Mouse (Mus musculus) spleen, postnatal 36 days (tissue): ENCODE measurements around the gene Ctps.

Experiments
- DNase-seq, 2 experiments: peaks; one replicate each; pipeline ENCODE4 v3.0.0; 2022; ENCODE audit warnings: low spot score in 2 of 2, mixed read lengths in 1 of 2

Ctps gene

DNA sequence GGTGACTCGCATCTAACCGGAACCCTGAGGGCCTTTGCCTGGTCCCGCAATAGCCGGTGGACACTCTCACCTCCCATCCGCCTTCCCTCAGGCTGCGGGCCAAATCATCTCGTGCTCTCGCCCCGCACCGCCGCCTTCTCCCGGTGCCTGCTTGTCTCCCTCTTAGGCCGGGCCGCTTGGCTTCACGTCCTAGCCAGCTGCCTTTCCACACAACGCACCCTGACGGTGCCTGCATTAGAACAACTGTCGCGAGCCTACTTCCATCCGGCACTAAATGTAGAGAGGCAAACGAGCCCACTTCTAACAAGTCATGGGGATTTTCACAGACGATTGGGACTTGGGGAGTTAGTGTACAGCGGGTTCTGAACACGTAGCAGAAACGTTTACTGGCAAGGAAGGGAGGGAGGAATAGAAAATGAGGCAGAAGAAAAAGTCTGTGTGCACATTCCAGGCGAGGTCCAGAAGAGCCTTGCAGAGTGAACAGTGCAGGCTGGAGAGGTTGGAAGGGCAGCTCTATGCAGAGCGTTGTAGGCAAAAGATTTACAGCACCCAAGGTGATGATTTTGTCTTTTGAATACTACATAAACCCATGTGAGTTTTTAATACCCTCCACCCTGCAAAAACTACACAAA is 478 bp upstream of the Ctps start:
- no peak for DNase-seq

DNA sequence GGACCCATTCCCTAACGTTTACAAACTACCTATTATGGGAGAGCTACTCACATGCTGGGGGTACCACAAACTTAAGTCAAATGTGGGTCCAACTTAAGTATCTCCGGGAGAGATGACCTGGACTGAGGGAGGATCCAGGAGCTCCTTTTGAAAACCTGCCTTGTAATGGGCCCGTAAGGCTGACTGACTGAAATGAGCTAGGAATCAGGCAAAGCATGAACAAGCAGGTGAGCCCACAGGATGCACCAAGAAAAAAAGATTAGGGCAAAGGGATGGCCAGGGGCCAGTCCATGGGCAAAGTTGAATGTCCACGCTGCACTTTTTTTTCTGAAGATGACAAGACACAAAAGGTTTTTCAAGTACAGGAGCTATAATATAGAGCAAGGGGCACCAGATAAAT is 1.1 kb downstream of the Ctps start:
- DNase-seq: no peak

DNA sequence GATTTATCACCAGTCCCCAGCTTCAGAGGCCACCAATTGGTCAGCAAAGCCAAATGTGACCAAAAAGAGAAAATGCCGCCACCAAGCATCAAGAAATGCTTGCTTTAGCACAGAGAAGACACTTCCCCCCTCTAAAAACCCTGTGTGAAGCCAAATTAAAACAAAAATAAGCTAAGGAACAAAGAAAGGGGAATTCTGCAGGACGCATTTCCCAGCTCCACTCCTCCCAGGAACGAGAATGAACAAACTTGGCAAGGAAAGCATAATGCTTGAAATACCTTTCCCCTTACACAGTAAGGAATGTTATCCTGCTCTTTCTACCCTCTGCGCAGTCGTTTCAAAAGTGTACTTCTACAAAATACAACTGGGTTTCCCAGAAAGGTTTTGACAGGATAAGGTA is 2.1 kb downstream of the Ctps start:
- no peak for DNase-seq

DNA sequence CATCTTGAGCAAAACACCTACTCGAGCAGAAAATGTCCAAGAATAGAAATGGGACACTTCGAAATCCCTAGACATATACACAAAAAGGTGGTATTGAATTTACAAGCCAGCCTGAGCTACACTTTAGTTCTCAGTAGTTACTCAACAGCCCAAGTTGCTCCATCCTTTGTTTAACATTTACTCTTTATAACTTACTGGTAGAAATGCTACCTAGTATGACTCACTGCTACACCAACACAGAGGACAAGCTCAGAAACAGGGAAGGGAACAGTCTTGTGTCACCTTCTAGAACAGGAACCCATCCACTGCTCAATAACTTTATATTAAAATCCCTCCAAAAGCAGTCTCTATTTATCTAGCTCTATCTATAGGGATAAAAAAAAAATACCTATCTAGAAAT is 4.3 kb downstream of the Ctps start:
- DNase-seq: no peak

DNA sequence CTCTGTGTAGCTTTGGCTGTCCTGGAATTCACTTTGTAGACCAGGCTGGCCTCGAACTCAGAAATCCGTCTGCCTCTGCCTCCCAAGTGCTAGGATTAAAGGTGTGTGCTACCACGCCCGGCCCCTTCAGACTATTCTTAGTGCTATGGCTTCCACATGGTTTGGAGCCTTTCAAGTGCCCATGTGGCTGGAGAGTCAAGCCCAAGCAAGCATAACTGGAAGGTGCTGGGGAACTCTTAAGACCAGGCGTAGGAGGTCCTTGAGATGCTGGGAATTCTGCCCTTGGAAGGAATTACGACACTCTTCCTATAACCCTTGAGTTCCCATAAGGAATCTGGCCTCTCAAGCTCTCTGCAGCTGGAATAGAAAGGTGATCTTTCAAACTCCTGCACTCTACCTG is 13.5 kb downstream of the Ctps start:
- no peak for DNase-seq

DNA sequence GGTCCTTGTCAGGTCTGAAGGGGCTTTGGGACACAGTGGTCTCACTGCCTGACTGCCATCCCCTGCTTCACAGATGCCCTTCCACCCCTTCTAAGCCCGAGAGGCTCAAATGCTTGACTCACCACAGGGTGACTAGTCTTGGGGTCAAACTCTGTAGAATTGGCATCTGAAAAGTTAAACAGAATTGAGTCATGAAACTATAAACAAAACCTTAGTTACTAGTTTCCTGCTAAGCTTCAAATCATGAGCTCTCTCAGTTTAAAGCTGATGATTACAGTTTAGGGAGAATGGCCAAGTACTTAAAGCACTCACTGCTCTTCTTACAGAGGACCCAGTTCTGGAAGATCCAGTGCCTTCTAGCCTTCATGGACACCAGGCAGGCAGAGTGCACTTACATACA is 25.2 kb downstream of the Ctps start:
- DNase-seq: no peak

DNA sequence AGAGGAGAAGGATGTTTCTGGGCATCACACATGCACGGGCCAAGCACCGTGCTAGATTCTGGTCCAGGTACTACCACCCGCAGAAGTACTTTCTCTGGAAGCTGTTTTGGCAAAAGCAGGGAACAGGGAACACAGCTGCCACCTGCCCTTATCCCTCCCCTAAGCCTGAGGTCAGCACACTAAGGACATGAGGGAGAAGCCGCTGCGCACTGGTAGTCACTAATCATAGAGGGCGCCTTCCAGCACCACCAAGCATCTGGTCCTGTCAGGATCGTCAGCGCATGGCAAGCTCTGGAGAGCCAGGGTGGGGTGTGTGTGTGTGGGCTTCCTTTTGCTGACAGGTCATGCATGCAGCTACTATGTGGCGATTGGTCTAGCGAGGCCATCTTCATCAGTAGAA is 31.4 kb downstream of the Ctps start:
- no peak for DNase-seq

DNA sequence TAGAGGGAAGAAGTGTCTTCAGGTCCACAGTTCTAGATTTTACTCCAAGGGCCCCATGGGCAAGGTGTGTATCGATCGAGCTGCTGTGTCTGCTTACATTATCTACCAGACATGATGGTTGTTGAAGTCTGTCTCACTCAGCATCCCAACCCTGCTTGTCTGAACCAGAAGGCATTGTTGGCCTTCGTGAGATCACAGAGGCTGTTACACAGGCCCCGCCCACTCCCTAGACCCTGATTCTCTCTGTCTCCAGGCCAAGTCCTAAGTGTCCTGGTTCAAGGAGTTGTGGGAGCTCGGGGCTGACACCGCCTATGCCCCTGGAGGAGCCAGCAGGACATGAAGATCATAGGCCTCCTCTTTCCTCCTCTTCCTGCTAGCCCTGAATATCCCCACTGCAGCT is 38.1 kb downstream of the Ctps start, which contains the start of gene Slfnl1:
Gene Slfnl1, plus strand, starts transcription at position 246 of the 400 bp plus-strand sequence.
- DNase-seq: no peak

DNA sequence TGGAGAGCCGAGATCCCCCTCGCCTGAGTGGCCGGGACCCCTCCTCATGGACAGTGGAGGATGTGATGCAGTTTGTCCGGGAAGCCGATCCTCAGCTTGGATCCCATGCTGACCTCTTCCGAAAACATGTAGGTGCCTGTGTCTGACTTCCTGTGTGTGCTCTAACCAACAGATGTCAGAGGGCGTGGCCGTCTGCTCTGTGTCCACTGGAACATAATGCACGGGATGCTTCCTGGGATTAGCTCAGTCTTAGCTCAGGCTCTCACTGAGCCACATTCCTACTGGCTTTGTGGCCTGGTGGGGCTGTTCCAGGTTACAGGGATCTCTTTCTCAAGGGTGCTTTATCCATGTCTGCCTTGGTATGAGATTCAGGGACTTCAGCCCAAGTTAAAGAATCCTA is 41.9 kb downstream of the Ctps start:
- DNase-seq: no peak

DNA sequence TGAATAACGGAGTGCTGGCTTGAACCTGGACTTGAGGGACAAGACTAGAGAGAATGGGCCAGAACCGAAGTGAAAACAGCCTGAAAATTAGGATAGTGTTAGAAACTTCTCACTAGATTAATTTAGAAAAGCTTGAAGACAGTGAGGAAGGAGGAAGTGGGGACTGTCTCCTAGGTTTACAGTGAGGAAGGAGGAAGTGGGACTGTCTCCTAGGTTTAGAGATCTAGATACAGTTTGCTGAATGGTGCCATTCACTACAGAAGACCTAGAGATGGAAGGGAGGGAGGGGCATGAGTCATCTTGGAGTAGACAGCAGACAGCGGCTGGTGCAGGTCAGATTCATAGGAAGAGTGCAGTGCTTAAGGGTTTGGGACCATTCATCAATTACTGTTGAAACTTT is 47.0 kb downstream of the Ctps start:
- DNase-seq: no peak

DNA sequence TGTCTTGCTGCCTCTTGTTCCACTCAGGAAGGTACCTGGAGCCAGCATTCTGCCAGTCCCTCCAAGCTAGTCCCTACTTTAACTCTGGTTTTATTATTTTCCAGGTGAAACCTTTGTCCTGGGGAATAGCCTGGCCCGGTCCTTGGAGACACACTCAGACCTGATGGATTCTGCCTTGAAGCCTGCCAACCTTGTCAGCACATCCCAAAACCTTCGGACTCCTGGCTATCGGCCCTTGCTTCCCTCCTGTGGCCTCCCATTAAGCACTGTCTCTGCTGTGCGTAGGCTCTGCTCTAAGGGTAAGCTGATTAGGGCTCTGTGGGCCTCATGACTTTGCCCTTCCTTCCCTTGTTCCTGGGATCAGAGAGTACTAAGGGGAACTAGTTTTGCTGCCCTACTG is 47.7 kb downstream of the Ctps start:
- DNase-seq: no peak

DNA sequence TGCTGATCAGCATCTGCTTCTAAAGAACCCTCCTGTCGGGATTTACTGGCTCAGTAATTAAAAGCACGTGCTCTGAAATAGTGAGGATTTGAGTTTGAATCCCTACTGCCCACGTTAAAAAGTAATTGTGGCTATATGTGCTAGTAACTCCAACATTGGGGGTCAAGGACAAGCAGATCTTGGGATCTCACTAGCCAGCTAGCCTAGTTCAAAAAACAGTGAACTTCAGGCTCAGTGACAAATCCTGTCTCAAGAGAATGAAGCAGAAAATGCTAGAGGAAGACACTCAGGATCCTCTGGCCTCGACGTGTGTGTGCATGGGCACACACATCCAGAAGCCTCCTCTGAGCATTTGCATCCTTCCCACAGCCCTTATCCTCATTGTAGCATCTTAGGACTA is 48.3 kb downstream of the Ctps start:
- DNase-seq: no peak

DNA sequence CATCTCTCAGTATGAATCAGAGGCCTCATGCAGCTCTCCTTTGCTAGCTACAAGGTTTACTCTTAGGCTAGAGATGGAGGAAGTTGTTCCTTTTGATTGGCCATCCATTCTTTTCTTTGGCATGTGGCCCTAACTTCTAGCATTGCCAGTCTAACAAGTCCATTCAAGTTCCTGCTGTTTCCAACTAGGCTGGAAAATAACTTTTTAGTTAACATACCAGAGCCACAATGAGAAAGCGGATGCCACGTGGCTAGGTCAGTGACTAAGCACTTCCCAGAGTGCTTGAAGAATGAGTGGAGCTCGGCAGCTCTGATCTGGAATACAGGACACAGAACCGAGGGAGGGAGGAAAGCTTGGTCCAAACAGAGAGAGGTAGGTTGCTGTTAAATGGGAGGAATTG is 52.7 kb downstream of the Ctps start:
- DNase-seq: no peak

DNA sequence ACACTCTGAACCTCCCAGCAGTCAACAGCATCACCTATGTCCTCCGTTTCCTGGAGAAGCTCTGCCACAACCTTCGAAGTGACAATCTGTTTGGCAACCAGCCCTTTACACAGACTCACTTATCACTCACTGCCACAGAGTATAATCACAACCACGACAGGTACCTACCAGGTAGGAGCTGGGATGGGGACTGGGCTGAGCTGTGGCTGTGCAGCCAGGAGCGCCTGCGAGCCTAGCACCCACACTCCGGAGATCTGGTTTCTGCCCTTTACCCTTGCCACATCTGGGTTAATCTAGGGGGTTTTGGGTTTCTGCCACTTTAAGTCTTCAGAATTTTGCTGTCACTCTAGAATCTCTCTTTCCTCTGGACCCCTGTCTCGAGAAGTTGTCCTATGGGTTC is 53.2 kb downstream of the Ctps start:
- DNase-seq: no peak

DNA sequence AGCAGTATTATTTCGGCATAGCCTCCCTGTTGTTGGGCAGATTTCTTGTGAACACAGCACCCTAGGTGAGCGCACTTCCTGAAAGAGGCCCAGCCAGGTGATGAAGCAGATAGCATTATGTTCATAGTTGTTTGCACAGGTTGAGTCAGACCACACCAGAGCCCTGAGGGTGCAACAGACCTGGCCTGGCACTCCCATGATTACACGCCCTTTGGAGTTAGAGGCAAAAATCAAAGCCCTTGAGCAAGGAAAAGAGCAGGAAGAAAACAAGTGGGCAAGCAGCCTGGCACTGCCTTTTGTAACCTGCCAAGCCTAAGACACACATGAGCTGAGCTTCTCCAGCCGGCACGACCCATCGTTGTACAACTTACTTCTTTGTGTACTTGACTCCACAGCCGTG is 53.6 kb downstream of the Ctps start:
- no peak for DNase-seq

DNA sequence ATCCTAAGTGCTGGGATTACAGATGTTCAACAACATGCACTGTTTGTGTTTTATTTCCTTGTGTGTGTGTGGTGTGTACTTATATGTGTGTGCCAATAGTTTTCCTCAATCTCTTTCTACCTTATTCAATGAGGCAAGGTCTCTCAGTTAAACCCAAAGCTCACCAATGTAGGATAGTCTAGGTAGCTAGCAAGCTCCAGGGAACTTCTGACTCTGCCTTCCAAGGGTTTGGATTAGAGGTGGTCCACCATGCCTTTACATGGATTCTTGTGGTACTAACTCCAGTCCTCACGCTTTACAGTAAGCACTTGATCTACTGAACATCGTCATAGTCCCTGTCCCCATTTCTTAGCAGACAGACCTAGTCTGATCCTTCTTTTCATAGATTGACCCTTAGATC is 55.7 kb downstream of the Ctps start:
- DNase-seq: no peak

DNA sequence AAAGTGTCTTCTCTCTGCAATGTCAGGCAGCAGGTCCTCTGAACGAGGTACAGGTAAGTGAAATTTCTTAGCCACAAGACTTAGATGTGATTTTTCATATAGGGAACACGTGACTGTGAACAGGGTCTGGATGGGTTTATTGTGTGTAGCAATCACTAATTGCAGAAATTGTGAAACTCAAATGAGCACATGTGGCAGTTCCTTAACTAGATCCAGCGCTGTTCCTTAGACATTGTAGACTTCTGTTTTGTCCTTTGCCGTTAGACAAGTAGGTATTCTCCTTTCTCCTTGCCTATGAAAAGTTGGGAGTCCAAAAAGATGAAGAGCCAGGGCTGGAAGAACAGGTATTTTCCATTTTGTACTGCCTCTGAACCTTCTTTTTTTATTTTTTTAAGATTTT is 58.9 kb downstream of the Ctps start:
- no peak for DNase-seq

DNA sequence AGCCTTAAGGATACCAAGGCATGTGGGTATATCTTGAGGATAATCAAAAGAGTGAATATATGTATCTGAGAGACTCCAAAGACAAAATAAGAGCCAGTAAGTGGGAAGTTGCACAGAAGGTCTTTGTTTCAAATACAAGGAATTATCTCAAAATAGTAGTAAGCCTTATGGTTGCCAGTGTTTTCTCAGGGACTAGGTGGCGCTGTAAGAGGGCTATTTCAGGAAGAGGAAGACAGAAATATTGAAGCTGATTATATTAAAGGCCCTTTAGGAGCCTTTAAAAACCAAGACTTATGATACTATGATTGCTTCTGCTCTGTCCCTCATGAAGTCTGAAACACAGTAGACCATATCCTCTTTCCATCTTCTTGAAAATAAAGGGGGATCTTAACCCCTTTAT is 63.1 kb downstream of the Ctps start:
- no peak for DNase-seq
